Mouse (Mus musculus) heart, embryonic 11.5 days (tissue): ENCODE measurements around the gene Nanos3. TPM values are rescaled to one million over a fixed set of nuclear protein-coding genes. Genes with fewer than 3 reads are reported as not detected.

Experiments
- ATAC-seq: fragments of 200-750 bp; cut with Nextera tagmentation; replicated peaks from 2 replicates; pipeline ENCODE4 v1.8.0; 2017; ENCODE audit warnings: moderate library complexity; ENCODE audit not compliant: insufficient number of reproducible peaks, low FRiP score, low TSS enrichment
- H3K27ac ChIP-seq: fragments of 300-500 bp; sonication (generic); 2 replicates; pipeline ENCODE4 v1.5.1; 2014; ENCODE audit warnings: mild to moderate bottlenecking, low read depth, low read length
- H3K27me3 ChIP-seq: fragments of 300-500 bp; sonication (generic); 2 replicates; pipeline ENCODE4 v1.6.1; 2014; ENCODE audit warnings: mild to moderate bottlenecking, low read length, mixed read lengths; ENCODE audit not compliant: control insufficient read depth, insufficient read depth
- H3K36me3 ChIP-seq: fragments of 300-500 bp; sonication (generic); 2 replicates; pipeline ENCODE4 v1.6.1; 2014; ENCODE audit warnings: mild to moderate bottlenecking, low read length, moderate library complexity, mixed read lengths; ENCODE audit not compliant: control insufficient read depth, insufficient read depth
- H3K4me1 ChIP-seq: fragments of 300-500 bp; sonication (generic); 2 replicates; pipeline ENCODE4 v1.6.1; 2014; ENCODE audit warnings: low read length; ENCODE audit not compliant: control insufficient read depth, insufficient read depth
- H3K4me2 ChIP-seq: fragments of 300-500 bp; sonication (generic); 2 replicates; pipeline ENCODE4 v1.6.1; 2014; ENCODE audit warnings: mild to moderate bottlenecking, moderate library complexity
- H3K4me3 ChIP-seq: fragments of 300-500 bp; sonication (generic); 2 replicates; pipeline ENCODE4 v1.5.1; 2014; ENCODE audit warnings: low read depth, low read length
- H3K9ac ChIP-seq: fragments of 300-500 bp; sonication (generic); 2 replicates; pipeline ENCODE4 v1.6.1; 2014; ENCODE audit warnings: mild to moderate bottlenecking, low read depth, low read length, moderate library complexity
- H3K9me3 ChIP-seq: fragments of 300-500 bp; sonication (generic); replicated peaks from 2 replicates; pipeline ENCODE4 v1.6.1; 2016; ENCODE audit warnings: low read length; ENCODE audit not compliant: control insufficient read depth
- WGBS: fragments of 180-500 bp; shearing (Covaris S2); extraction: QIAGEN DNeasy Blood & Tissue Kit; methylation state at CpG from one replicate; pipeline ENCODE4 v1.1.7; 2014; ENCODE audit not compliant: insufficient replicate concordance; 5-methylcytosine and 5-hydroxymethylcytosine counted together
- microRNA counts: library from miRNA; unstranded; fragments of <30 nt; microRNA quantifications from one replicate; lab custom pipeline; 2015
- microRNA-seq: library from miRNA; unstranded; fragments of <30 nt; microRNA quantifications from one replicate; pipeline ENCODE4, GENCODE M21; 2016; ENCODE audit warnings: borderline number of aligned reads
- polyA plus RNA-seq: library from polyadenylated mRNA; unstranded; fragments of >200 nt; fragmentation: Nextera tagmentation; extraction: Ambion mirVana; gene quantifications from 2 replicates; pipeline ENCODE4 v1.2.1, GENCODE M21; 2014

The Nanos3 gene
- polyA plus RNA-seq, 1 experiment from 2014 or later = 1.4 TPM

DNA sequence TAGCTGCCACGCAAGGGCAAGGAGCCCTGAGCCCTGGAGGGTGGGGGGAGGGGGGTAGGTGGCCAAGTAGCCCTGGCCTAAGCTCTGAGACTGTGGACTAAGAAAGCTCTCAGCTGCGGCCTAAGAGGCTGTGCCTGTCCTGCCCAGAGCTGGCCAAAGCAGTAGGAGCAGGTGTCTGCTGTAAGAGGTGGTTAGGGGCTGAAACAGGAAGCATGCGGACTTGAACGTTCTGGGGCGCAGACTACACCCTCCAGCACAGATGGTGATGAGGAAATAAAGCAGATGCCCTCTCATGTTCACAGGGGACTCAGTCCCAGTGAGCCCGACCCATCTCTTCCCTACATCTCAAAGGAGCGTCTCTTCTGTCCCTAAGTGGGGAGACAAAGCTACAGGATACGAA, 52.8 kb downstream of the Nanos3 start:
- no peak overlapping the region for H3K9ac ChIP-seq
- no peak overlapping the region for H3K4me2 ChIP-seq
- no peaks in the 10 kb centered on the region for H3K9me3 ChIP-seq
- WGBS = 82% methylated on average over 8 of the region's 8 CpGs
- ATAC-seq = no peak
- H3K4me3 ChIP-seq = no peak overlapping the region
- no peak overlapping the region for H3K27ac ChIP-seq
- H3K27me3 ChIP-seq = peaks cover 8% of the 10 kb centered on the region; the same call in 1 of the 2 replicates
- peaks cover 28% of the 10 kb centered on the region for H3K36me3 ChIP-seq
- H3K4me1 ChIP-seq = no peaks in the 10 kb centered on the region; the same call in 1 of the 2 replicates

- H3K27me3 ChIP-seq = peaks cover 8% of the 10 kb centered on the region; the same call in 1 of the 2 replicates
- no peaks in the 10 kb centered on the region for H3K9me3 ChIP-seq
- no peak overlapping the region for H3K9ac ChIP-seq
- H3K36me3 ChIP-seq = peaks cover 20% of the 10 kb centered on the region
- no peak for ATAC-seq
- WGBS = 38% methylated on average over 30 of the region's 30 CpGs
- H3K4me3 ChIP-seq = no peak overlapping the region
- no peak overlapping the region for H3K27ac ChIP-seq
- no peaks in the 10 kb centered on the region; the same call in 1 of the 2 replicates for H3K4me1 ChIP-seq
- H3K4me2 ChIP-seq = no peak overlapping the region
Observed at GRCm38 (mm10) chr8:84130806-84131205, 54.2 kb downstream of the Nanos3 start.

- Histone ChIP-seq H3K36me3 (peaks cover 8% of the 10 kb centered on the region; the same call in 1 of the 2 replicates), H3K4me3 (no peak overlapping the region), H3K9ac (no peak overlapping the region), H3K27ac (no peak overlapping the region), H3K27me3 (peaks cover 8% of the 10 kb centered on the region; the same call in 1 of the 2 replicates), H3K4me1 (no peaks in the 10 kb centered on the region; the same call in 1 of the 2 replicates), H3K4me2 (no peak overlapping the region), H3K9me3 (no peaks in the 10 kb centered on the region)
- WGBS = 60% methylated on average over 8 of the region's 8 CpGs
- ATAC-seq = no peak
Observed at GRCm38 (mm10) chr8:84128277-84128676, 56.7 kb downstream of the Nanos3 start.

DNA sequence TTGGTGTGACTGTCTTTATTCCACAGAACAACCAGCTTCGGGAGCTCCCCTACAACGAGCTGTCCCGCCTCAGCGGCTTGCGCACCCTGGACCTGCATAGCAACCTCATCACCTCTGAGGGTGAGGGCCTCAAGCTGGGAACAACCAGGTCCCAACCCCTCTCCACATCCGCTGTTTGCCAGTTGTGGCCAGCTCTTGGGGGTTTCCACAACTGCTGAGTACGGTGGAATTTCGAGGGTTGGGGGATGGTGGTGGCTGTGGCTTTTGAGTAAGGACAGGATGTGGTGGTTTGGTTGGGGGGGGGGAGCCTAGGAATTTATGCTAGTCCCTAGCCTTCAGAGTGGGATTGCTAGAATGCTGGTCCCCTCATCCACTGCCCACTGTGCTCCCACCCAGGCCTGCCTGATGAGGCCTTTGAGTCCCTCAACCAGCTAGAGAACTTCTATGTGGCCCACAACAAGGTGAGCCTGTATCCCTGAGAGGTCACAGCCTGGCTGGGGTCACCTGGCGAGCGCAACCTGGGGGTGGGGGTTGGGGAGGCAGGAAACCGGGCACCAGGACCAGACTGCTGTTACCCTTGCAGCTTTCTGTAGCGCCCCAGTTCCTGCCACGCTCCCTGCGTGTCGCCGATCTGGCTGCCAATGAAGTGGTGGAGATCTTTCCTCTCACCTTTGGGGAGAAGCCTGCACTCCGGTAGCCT, 57.7 kb downstream of the Nanos3 start:
- no peak overlapping the region for H3K9ac ChIP-seq
- H3K27ac ChIP-seq = no peak overlapping the region
- 46% methylated on average over 17 of the region's 17 CpGs for WGBS

DNA sequence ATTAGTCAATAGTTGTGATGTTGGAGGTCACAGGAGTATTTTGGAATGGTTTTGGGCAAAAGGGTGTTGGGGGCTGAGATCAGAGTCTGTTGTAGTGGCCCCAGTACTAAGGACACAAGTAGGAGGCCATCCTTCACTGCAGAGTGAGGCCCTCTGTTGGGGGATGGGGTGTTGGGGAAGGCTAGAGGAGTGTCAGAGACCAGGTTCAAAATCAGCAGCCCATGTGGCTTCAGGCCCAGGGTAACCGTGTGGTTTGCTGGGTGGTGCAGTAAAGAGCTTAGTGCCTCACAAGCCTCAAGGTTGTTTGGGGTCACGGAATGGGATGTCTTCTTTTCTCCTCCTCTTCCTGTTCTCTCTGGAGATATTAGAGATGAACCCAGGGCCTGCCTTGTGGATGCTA, 58.3 kb downstream of the Nanos3 start:
- Histone ChIP-seq H3K9me3 (no peaks in the 10 kb centered on the region), H3K27ac (no peak overlapping the region), H3K4me2 (no peak overlapping the region), H3K4me1 (no peaks in the 10 kb centered on the region; the same call in 1 of the 2 replicates), H3K36me3 (no peaks in the 10 kb centered on the region), H3K9ac (no peak overlapping the region), H3K27me3 (peaks cover 8% of the 10 kb centered on the region; the same call in 1 of the 2 replicates), H3K4me3 (no peak overlapping the region)
- ATAC-seq = no peak
- WGBS = 72% methylated on average over 2 of the region's 2 CpGs

More for the DNA sequence above, 57.7 kb downstream of the Nanos3 start:
- H3K4me1 ChIP-seq = no peaks in the 10 kb centered on the region; the same call in 1 of the 2 replicates
- H3K9me3 ChIP-seq = no peaks in the 10 kb centered on the region
- no peak overlapping the region for H3K4me2 ChIP-seq
- H3K4me3 ChIP-seq = no peak overlapping the region
- no peaks in the 10 kb centered on the region for H3K36me3 ChIP-seq
- no peak for ATAC-seq
- H3K27me3 ChIP-seq = peaks cover 8% of the 10 kb centered on the region; the same call in 1 of the 2 replicates

- H3K4me2 ChIP-seq = no peak within 1 kb of the TSS
- no peak for ATAC-seq
- no peak within 1 kb of the TSS for H3K27ac ChIP-seq
- no peaks in the 10 kb centered on the region for H3K36me3 ChIP-seq
- H3K27me3 ChIP-seq = peaks cover 1% of the 10 kb centered on the region; the same call in 1 of the 2 replicates
- H3K4me3 ChIP-seq = no peak within 1 kb of the TSS
- H3K4me1 ChIP-seq = no peaks in the 10 kb centered on the region; the same call in 1 of the 2 replicates
- H3K9me3 ChIP-seq = no peaks in the 10 kb centered on the region
- H3K9ac ChIP-seq = no peak within 1 kb of the TSS
- 52% methylated on average over 9 of the region's 9 CpGs for WGBS
Observed at GRCm38 (mm10) chr8:84125656-84126055, 59.4 kb downstream of the Nanos3 start, which contains the start of gene Podnl1. Gene Podnl1, plus strand, starts transcription at chr8:84125989.

MicroRNA genes within 50 kb of the gene (microRNA counts, 519-probe panel; counts per million panel counts)
- microRNA mmu-miR-181c (lab: Ali Mortazavi, UCI) = 32.2 counts per million
- 6,078 counts per million, percentile 76 among the panel's probes with 10 or more counts for microRNA mmu-miR-23a (lab: Ali Mortazavi, UCI)
- microRNA mmu-miR-27a (lab: Ali Mortazavi, UCI) = 6,519 counts per million, percentile 84 among the panel's probes with 10 or more counts

Small RNAs within 50 kb of the gene (microRNA-seq; reads per million reads assigned to microRNA genes)
- gene Gm25110 (not detected), gene Mir181c (3,063 reads per million, percentile 90 among the genes with 10 or more reads in this experiment), gene Mir181d (2,916 reads per million, percentile 89 among the genes with 10 or more reads in this experiment), gene Mir23a (26,621 reads per million, percentile 98 among the genes with 10 or more reads in this experiment), gene Mir24-2 (not detected), gene Mir27a (385 reads per million, percentile 77 among the genes with 10 or more reads in this experiment), gene Mir3074-2 (not detected)

Other genes with a start within 250 kb of the Nanos3 start
- gene Gm10644, start 230.0 kb downstream of the Nanos3 start, polyA plus RNA-seq = 0.58 and 0.76 TPM in 2 replicates
- gene Asf1b, start 229.7 kb downstream of the Nanos3 start, polyA plus RNA-seq = 69.4 and 72.2 TPM in 2 replicates
- gene Prkaca, start 212.2 kb downstream of the Nanos3 start, polyA plus RNA-seq = 136 and 139 TPM in 2 replicates
- 8.1 and 10.1 TPM in 2 replicates for gene Samd1, start 187.5 kb downstream of the Nanos3 start, polyA plus RNA-seq
- 0.42 and 0.52 TPM in 2 replicates for gene 1700067K01Rik, start 183.7 kb downstream of the Nanos3 start, polyA plus RNA-seq
- gene 2210011C24Rik, start 173.0 kb downstream of the Nanos3 start, polyA plus RNA-seq = 0.11 TPM in 1 of 2 replicates, not detected in the other
- gene Palm3, start 163.7 kb downstream of the Nanos3 start, polyA plus RNA-seq = 0.57 and 0.77 TPM in 2 replicates
- 3.5 and 4.1 TPM in 2 replicates for gene Il27ra, start 142.6 kb downstream of the Nanos3 start, polyA plus RNA-seq
- gene Rln3, start 140.2 kb downstream of the Nanos3 start, polyA plus RNA-seq = not detected in 2 replicates
- gene Gm10643, start 120.1 kb downstream of the Nanos3 start, polyA plus RNA-seq = 1.0 and 1.1 TPM in 2 replicates
- gene Rfx1, start 118.4 kb downstream of the Nanos3 start, polyA plus RNA-seq = 7.5 and 7.9 TPM in 2 replicates
- gene Dcaf15, start 80.4 kb downstream of the Nanos3 start, polyA plus RNA-seq = 7.5 and 8.8 TPM in 2 replicates
- gene Podnl1, start 59.2 kb downstream of the Nanos3 start, polyA plus RNA-seq = 0.14 TPM in 1 of 2 replicates, not detected in the other
- 11.1 and 12.6 TPM in 2 replicates for gene Cc2d1a, start 37.3 kb downstream of the Nanos3 start, polyA plus RNA-seq
- 0.44 and 0.59 TPM in 2 replicates for gene 4930432K21Rik, start 37.2 kb downstream of the Nanos3 start, polyA plus RNA-seq
- gene Zswim4, start 51.8 kb upstream of the Nanos3 start, polyA plus RNA-seq = 6.3 and 7.8 TPM in 2 replicates
- 321 and 330 TPM in 2 replicates for gene D8Ertd738e, start 64.5 kb upstream of the Nanos3 start, polyA plus RNA-seq
- 45.3 and 50.7 TPM in 2 replicates for gene Mri1, start 72.1 kb upstream of the Nanos3 start, polyA plus RNA-seq
- 16.1 and 18.5 TPM in 2 replicates for gene Ccdc130, start 85.2 kb upstream of the Nanos3 start, polyA plus RNA-seq
- 6.3 and 7.6 TPM in 2 replicates for gene Cacna1a, start 203.2 kb upstream of the Nanos3 start, polyA plus RNA-seq